In the genomic region with DNA sequence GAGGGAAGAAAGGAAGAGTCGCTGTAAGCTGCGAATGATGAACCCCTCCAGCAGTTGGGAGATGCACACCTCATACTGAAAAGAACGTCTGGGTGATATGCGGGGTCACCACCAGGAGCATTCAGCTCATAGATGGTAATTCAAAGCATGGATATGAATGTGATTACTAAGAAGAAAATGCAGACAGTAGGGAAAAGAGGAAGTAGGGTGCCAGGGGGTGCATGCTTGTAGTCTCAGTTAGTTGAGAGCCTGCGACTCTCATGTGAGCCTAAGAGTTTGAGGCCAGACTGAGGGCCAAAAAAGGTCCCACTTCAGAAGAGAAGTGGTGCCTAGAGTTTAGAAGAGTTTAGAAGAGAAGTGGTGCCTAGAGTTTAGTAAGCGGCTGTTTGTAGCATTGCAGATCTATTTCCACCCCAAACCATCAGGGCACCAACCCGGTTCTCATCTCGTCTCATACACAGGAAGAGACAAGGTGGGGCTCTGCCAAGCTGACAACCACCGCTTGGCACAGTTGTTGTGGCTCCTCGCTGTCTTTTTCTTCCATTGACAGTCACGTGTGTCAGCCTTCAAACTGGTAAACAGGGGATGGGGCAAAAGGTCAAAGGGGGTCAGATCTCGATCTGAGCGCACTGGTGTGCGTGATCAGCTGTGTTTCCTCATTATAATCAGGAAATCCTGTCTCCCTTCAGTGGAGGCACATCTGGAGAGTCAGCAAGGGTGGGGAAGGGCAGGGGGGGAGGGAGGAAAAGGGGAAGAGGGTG, we compare ENCODE assay signal across 8 mouse cellular contexts. TPM values are rescaled to one million over a fixed set of nuclear protein-coding genes. Genes with fewer than 3 reads are reported as not detected.
A peak's percentile ranks its signal among the peaks of the same experiment; 100 is the strongest.
DNase-seq lines count a peak whose midpoint lies in the region; ATAC-seq and TF ChIP-seq lines count a peak whose summit lies in the region.

No protein-coding gene starts in this region.

- no peak; the same call in 1 of the 2 replicates for TF ChIP-seq EP300 in CH12.LX (IDR thresholded peaks at IDR 0.05; ENCODE audit: low read length)

- dilution Hi-C loops in CH12.LX (cut with MboI; ENCODE audit: extremely low pct_ligation_motif_present, extremely low pct_unique_long_range_greater_than_20kb, low sequenced_read_pairs), result no loop called here

- no peak overlapping the region for H3K27ac ChIP-seq in CH12.LX (ENCODE audit: insufficient read depth, low read depth)
- H3K27ac ChIP-seq in liver, adult 2 months (replicated peaks; ENCODE audit: insufficient read depth, low read depth, low read length), result no peak overlapping the region
- no peak overlapping the region for H3K27ac ChIP-seq in midbrain, embryonic 14.5 days (replicated peaks; ENCODE audit: low read depth, low read length)

- no peak for TF ChIP-seq RAD21 in CH12.LX (IDR thresholded peaks at IDR 0.05; ENCODE audit: low read depth, low read length)

- no peaks in the 10 kb centered on the region for H3K9me3 ChIP-seq in CH12.LX (replicated peaks; ENCODE audit: low read length)
- H3K9me3 ChIP-seq in midbrain, embryonic 14.5 days (ENCODE audit: control insufficient read depth, low read length), result no peaks in the 10 kb centered on the region

- peak; percentile 54 for DNase-seq in CH12.LX (ENCODE audit: extremely low read depth)
- peak; percentile 42 for DNase-seq in c-Kit-positive CD71-negative TER-119-negative erythroid progenitor cells, embryonic 14.5 days (ENCODE audit: low read depth)
- peak; percentile 46 for DNase-seq in liver, adult 2 months (ENCODE audit: extremely low read depth, low read depth, low spot score)
- DNase-seq in skeletal muscle tissue, adult 2 months (ENCODE audit: low read depth, low spot score), result peak; percentile 65
- no peak for DNase-seq in ovary, adult 18-20 months (ENCODE audit: low spot score)
- no peak for DNase-seq in right cerebral cortex, postnatal 14 days
- DNase-seq in midbrain, embryonic 14.5 days, result no peak
- DNase-seq in right cerebral cortex, postnatal 4 days, result no peak

- H3K4me3 ChIP-seq in CH12.LX (replicated peaks in 1 of 3; ENCODE audit: low read depth in 2 of 3, low read length in 2 of 3, poor library complexity in 1 of 3), result no peak overlapping the region
- H3K4me3 ChIP-seq in liver, adult 2 months (ENCODE audit: insufficient read depth, low read depth, low read length), result no peak overlapping the region
- no peak overlapping the region for H3K4me3 ChIP-seq in midbrain, embryonic 14.5 days (replicated peaks; ENCODE audit: low read depth, low read length)

- in situ Hi-C loops in CH12.LX (cut with MboI; ENCODE audit: low pct_ligation_motif_present, low pct_unique_long_range_greater_than_20kb, low sequenced_read_pairs), result no loop called here

- H3K36me3 ChIP-seq in CH12.LX (replicated peaks in 1 of 2; ENCODE audit: control insufficient read depth in 1 of 2, insufficient read depth in 1 of 2, low read length in 1 of 2), result no peaks in the 10 kb centered on the region
- H3K36me3 ChIP-seq in liver, adult 2 months (ENCODE audit: control insufficient read depth, insufficient read depth, low read length), result no peaks in the 10 kb centered on the region
- no peaks in the 10 kb centered on the region for H3K36me3 ChIP-seq in midbrain, embryonic 14.5 days (ENCODE audit: control insufficient read depth, insufficient read depth, low read length)

- no peaks in the 10 kb centered on the region for H3K27me3 ChIP-seq in CH12.LX (replicated peaks)
- H3K27me3 ChIP-seq in liver, adult 2 months (ENCODE audit: control insufficient read depth, insufficient read depth, low read length), result no peaks in the 10 kb centered on the region
- no peaks in the 10 kb centered on the region for H3K27me3 ChIP-seq in midbrain, embryonic 14.5 days (ENCODE audit: control insufficient read depth, insufficient read depth, low read length)

- no peak for ATAC-seq in midbrain, embryonic 14.5 days (ENCODE audit: low FRiP score, low TSS enrichment)

- no peak for TF ChIP-seq POLR2A in CH12.LX (IDR thresholded peaks at IDR 0.05; ENCODE audit: low read depth, low read length)
- no peak for TF ChIP-seq POLR2A in liver, adult 2 months (IDR thresholded peaks at IDR 0.05; ENCODE audit: extremely low read depth, insufficient read depth, low read length)

- H3K79me2 ChIP-seq in CH12.LX (replicated peaks; ENCODE audit: control insufficient read depth, extremely low read depth, insufficient read depth, poor library complexity, severe bottlenecking), result 0 out of 2 replicates have a peak, but pooled peaks cover 2% of the 10 kb centered on the region
- H3K79me2 ChIP-seq in liver, adult 2 months (ENCODE audit: control insufficient read depth, insufficient read depth, low read length), result no peaks in the 10 kb centered on the region

- no peak for TF ChIP-seq CTCF in CH12.LX (conservative IDR thresholded peaks at IDR 0.05 in 1 of 2, IDR thresholded peaks at IDR 0.05 in 1 of 2; ENCODE audit: low read depth in 2 of 2, low read length in 2 of 2)
- TF ChIP-seq CTCF in liver, adult 2 months (IDR thresholded peaks at IDR 0.05; ENCODE audit: low read depth, low read length), result no peak

- peaks cover 12 to 32% of the 10 kb centered on the region in 2 experiments for H3K4me1 ChIP-seq in CH12.LX (ENCODE audit: control insufficient read depth in 1 of 2, insufficient read depth in 2 of 2)
- H3K4me1 ChIP-seq in liver, adult 2 months (ENCODE audit: control insufficient read depth, insufficient read depth, low read length), result peaks cover 3% of the 10 kb centered on the region; the same call in 1 of the 2 replicates
- no peaks in the 10 kb centered on the region for H3K4me1 ChIP-seq in midbrain, embryonic 14.5 days (ENCODE audit: control insufficient read depth, insufficient read depth, low read length)

- 0 out of 2 replicates have a peak overlapping the region, but pooled peaks have one; percentile 8 for H3K4me2 ChIP-seq in CH12.LX (ENCODE audit: insufficient read depth, low read depth, poor library complexity, severe bottlenecking)
- H3K4me2 ChIP-seq in midbrain, embryonic 14.5 days (ENCODE audit: low read length), result no peak overlapping the region

- WGBS in liver, adult 2 months, result 43% methylated on average over 14 of the region's 14 CpGs
- WGBS in midbrain, embryonic 14.5 days, result 80% methylated on average over 14 of the region's 14 CpGs

- H3K9ac ChIP-seq in CH12.LX (ENCODE audit: insufficient read depth, low read depth), result no peak overlapping the region
- H3K9ac ChIP-seq in liver, adult 2 months (ENCODE audit: low read depth, low read length), result no peak overlapping the region
- no peak overlapping the region for H3K9ac ChIP-seq in midbrain, embryonic 14.5 days (replicated peaks; ENCODE audit: low read length)

TF ChIP-seq in CH12.LX, 34 proteins besides CTCF, POLR2A, EP300 and RAD21:
- TF ChIP-seq MAZ (IDR thresholded peaks at IDR 0.05; ENCODE audit: low read depth, low read length) (no peak), MYC (IDR thresholded peaks at IDR 0.05; ENCODE audit: low read depth, low read length) (no peak), MEF2A (IDR thresholded peaks at IDR 0.05; ENCODE audit: borderline replicate concordance, low read depth, low read length) (no peak), BHLHE40 (IDR thresholded peaks at IDR 0.05; ENCODE audit: low read depth, low read length) (peak; percentile 45; the same call in 1 of the 2 replicates), ZNF384 (IDR thresholded peaks at IDR 0.05; ENCODE audit: low read depth, low read length) (no peak), ZC3H11A (IDR thresholded peaks at IDR 0.05; ENCODE audit: low read depth, low read length) (no peak)

RNA-seq across cellular contexts. Expression of gene S1pr1, which starts 32.4 kb away (rescaled TPM):
- 1.4 and 1.8 TPM in 2 replicates for total RNA-seq in CH12.LX (2012; rRNA removed)
- 4.1 and 4.6 TPM in 2 replicates for total RNA-seq in CH12.LX (2014; rRNA removed)
- 6.1 and 7.1 TPM in 2 replicates for polyA plus RNA-seq in CH12.LX (2012; ENCODE audit: insufficient read length, low read depth)
- 21.5 and 35.2 TPM in 2 replicates for total RNA-seq in liver, adult 2 months (2014; rRNA removed)
- 77.7 and 95.7 TPM in 2 replicates for polyA plus RNA-seq in liver, adult 2 months (2012; rRNA removed)
- polyA plus RNA-seq in midbrain, embryonic 14.5 days (2014; fragmentation: Nextera tagmentation; extraction: Ambion mirVana), result 26.1 and 32.2 TPM in 2 replicates

Comparison
In these comparisons a context has a peak if more than half of its experiments do, and no peak if none do; other contexts are left out.
1. DNase-seq: peak in CH12.LX (single experiment), c-Kit-positive CD71-negative TER-119-negative erythroid progenitor cells, embryonic 14.5 days (single experiment), liver, adult 2 months (single experiment) and skeletal muscle tissue, adult 2 months (single experiment); none in ovary, adult 18-20 months (single experiment), right cerebral cortex, postnatal 14 days (single experiment), midbrain, embryonic 14.5 days (single experiment) and right cerebral cortex, postnatal 4 days (single experiment).